Mouse (Mus musculus) right cerebral cortex, postnatal 4 days (tissue): ENCODE measurements at regions not wholly inside any gene's neighbourhood (a gene's known extent, or its start where the extent isn't known, plus 50 kb on each side); places are given as distances from the start of the nearest gene placed in this dataset.

Source experiments
- DNase-seq: peaks from one replicate; pipeline ENCODE4 v3.0.0-alpha.2; 2022

DNA sequence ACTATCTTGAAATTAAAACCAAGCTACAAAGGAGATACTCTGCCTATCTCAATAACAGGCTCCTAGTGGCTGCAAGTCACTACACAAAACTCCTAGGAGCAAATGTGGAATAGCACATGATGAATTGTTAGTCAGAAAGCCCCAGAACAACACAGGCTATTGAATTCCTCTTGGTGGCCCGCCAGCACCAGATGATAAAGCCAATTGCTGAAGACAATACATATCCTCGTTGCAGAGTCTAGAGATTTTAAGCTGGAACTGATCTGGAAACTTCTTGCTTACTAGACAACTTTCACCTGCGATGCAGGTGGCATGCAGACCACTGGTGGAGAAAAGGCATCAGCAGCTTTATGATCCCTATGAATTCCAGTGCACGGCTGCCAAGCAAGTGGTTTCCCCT lies 126.5 kb upstream of the Eya4 start:
- DNase-seq, result no peak

DNA sequence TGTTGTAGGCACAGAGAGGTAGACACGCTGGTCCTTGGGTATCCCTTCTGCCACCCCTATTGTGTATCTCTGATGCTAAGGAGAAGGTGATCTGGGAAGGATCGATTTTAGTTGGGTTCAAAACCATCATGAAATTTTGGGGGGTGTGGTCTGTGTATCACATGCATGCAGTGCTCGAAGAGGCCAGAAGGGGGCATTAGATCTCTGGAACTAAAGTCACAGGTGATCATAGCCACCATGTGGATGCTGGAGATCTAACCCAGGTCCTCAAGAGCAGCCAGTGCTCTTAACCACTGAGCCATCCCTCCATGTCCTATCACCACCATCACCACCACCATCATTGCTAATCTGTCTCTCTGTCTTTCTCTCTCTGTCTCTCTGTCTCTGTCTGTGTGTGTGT lies 100.4 kb upstream of the Eya4 start:
- no peak for DNase-seq

GRCm38 (mm10) chr10:23450647-23450979 lies 100.0 kb upstream of the Eya4 start:
- no peak for DNase-seq

DNA sequence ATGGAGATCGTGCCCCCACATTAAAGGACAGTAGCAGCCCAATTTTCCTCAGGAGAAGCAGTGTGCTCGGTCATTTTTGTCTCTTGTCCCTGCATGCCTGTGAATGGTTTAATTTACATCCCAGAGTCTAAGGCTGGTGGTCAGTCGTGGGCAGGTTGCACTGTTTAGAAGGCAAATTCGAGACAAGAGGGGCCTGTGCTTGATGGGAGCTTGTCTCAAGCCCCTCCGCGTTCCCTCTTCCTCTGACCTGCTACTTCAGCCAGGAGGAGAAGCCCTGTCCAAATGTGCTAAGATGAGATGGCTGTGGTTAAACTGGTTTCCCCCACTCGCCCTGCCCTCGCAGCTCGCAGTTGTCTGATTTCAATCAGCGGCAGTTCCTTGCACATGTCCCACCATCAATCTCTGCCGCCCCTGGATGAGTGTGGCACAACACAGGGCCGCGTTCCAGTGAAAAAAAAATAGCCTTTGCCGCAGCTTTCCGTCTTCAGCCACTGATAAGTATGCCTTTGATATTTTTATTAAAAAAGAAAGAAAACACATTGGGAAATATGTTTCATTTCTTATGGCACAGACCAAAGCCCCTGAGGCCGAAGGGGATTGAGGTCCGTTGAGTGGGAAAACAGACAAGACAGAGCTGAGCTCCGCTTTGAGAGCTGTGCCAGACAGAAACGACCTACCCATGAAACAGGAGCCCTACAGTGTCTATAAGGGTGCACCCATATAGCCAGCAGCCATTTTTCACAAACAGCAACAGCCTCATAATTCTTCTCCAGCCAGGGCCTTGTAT lies 99.5 kb upstream of the Eya4 start:
- DNase-seq, result no peak

- DNase-seq, result no peak
Measured at GRCm38 (mm10) chr10:23448976-23449859, 98.6 kb upstream of the Eya4 start.

DNA sequence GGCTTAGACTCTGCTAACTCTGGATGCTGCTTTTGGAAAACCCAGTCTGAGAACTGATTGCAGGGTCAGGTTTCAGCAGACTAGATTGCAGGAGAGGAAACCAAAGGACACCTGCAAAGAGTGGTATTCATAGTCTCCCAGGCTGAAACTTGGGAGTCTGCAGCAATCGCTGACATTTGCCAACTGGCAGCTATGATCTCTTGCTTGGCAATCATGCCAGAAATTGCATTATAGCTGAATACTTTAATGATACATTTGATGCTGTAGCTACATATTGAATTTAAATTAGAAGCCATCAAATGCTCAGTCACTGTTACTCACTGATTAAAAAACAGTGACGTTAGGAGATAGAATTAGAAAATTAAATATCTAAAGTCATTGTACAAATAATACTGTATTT lies 79.8 kb upstream of the Eya4 start:
- DNase-seq, result no peak

- no peak for DNase-seq
Measured at GRCm38 (mm10) chr10:23413794-23414518, 63.4 kb upstream of the Eya4 start.

DNA sequence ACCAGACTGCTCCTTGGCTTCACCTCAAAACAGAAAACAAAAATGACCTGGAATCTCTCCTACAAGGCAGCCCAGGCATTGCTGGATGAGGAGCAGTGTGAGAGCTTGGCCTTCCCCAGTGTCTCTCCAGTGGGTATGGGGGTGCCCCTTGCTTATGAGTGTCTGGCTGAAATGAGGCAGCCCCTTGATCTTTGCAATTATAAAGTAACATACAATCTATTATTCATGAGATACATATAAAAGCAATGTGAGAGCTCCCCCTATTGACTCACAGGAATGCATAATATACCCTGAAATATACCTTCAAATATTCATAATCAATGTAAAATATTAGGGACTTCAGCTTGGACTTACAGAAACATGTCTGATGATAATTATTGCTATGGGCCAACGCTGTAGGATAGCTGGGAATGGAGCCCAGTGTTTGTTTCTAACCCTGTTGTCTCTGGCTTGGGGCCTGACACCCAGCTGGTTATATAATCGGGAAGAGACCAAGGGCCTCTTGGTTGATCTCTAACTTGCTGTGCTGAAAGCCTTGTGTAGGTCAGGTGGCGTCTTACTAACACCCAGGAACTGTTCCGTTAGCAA lies 52.9 kb upstream of the Eya4 start:
- no peak for DNase-seq
